Mouse (Mus musculus): ENCODE measurements around the gene Fam151b.

Fam151b gene

GRCm38 (mm10) chr13:92483852-92484463 is at the start of gene Fam151b:
Gene Fam151b (minus strand): TSS chr13:92484015.
- 3% methylated on average over 19 of the region's 19 CpGs for WGBS

DNA sequence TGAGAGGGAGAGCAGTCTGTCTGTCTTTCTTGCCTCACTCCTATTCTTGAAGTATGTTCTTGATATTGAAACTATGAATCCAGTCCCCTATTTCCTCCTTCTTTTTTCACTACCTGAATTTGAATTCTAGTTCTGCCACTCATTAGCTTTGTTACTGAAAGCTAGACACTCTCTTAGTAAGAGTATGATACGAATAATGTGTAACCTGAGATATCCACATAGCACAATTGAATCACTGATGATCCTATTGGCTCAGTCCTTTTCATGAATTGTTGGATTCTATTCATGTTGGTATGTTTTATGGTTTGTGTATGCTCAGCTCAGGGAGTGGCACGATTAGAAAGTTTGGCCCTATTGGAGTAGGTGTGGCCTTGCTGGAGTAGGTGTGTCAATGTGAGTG is 48.4 kb upstream of the Fam151b start:
- 68% methylated on average over 2 of the region's 2 CpGs for WGBS

- 3% methylated on average over 15 of the region's 15 CpGs for WGBS
Observed at GRCm38 (mm10) chr13:92531237-92531636, 47.4 kb upstream of the Fam151b start.

- WGBS, result under 1% methylated on average over 46 of the region's 46 CpGs
Observed at GRCm38 (mm10) chr13:92530721-92531211, 47.0 kb upstream of the Fam151b start, which contains the start of gene Zfyve16. Gene Zfyve16 (minus strand): TSS chr13:92530868.

DNA sequence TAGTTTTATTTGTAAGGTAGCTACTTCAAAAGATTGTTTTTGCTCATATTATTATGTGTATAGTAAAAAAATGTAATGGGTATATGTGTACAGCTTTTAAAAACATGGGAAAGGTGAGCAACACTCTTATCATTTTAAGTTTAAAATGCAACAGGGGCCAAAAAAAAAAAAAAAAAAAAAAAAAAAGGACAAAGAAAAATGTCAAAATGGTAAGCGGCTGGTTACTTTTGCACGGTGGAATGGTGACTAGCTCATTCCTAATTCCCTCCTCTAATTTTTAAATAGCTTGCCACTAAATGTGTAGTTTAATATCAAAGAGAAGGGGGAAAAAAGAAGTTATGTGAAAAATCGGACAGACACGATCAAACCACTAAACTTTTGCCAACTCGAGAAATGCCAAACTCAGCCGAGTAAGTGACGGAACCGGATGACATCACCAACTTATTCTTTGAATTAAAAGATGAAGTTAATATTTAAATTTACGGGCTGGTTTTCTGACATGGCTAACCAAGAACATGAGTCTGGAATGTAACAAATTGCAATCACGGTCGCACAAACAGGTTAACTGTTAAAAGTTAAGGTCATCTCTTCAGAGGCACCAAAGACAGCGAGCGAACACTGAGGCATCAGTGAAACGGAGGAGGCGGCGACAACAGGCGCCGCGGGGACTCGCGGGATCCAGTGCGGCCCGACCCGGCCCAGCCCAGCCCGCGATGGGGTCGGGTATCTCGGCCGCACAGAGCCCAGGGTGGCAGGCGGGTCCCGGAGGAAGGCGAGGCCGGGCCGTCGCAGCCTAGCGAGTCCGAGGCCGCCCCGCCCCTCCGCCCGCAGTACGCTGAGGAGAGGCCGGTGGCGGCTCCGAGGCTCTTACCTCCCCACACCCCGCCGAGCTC is 46.3 kb upstream of the Fam151b start:
- WGBS, result under 1% methylated on average over 47 of the region's 47 CpGs

DNA sequence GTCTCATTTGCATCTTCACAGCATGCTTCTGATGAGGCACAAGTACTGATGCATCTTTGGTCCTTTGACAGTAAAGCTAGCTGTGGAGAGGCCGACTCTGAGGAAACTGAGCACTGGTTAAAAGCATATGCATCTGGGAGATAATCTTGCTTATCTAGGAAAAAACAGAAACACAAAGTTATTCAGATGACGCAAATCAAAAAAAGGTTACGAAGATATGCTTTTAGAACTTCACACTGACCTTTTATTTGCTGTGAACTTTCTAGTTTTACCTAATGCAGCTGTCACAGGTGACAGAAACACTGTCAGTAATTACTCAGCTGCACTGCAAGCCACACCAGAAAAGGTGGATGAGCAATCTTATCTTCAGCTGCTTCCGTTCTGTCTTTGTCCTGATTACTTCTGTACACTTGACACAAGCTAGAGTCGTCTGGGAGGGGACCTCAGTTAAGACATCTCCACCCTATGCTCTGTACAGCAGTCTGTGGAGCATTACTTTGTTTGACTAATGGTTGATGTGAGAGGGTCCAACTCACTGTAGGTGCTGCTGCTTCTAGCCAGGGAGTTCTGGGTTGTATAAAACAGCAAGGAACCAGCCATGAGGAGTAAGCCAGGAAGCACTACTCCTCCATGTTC is 39.5 kb upstream of the Fam151b start:
- 90% methylated on average over 5 of the region's 5 CpGs for WGBS

GRCm38 (mm10) chr13:92504871-92505270 is 21.1 kb upstream of the Fam151b start:
- WGBS, result 87% methylated on average over 12 of the region's 12 CpGs

- 65% methylated on average over 1 of the region's 1 CpGs for WGBS
Observed at GRCm38 (mm10) chr13:92491923-92492322, 8.1 kb upstream of the Fam151b start.

- WGBS, result 42% methylated on average over 4 of the region's 4 CpGs
Observed at GRCm38 (mm10) chr13:92490817-92491216, 7.0 kb upstream of the Fam151b start.

DNA sequence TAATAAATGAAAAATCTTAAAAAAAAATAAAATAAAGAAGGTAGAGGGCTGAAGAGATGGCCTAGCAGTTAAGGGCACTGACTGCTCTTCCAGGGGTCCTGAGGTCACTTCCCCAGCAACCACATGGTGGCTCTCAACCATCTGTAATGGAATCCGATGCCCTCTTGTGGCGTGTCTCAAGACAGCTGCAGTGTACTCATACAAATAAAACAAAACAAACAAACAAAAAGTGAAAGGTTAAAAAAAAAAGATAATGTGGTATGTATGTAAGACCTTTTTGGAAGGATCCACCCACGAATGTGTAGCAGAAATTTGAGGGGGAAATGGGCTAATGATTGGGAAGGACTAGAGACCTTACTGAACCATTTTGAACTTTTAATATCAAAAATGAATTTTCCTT is 467 bp downstream of the Fam151b start:
- WGBS, result 5% methylated on average over 3 of the region's 3 CpGs

GRCm38 (mm10) chr13:92470151-92470550 is 13.7 kb downstream of the Fam151b start:
- 85% methylated on average over 2 of the region's 2 CpGs for WGBS

DNA sequence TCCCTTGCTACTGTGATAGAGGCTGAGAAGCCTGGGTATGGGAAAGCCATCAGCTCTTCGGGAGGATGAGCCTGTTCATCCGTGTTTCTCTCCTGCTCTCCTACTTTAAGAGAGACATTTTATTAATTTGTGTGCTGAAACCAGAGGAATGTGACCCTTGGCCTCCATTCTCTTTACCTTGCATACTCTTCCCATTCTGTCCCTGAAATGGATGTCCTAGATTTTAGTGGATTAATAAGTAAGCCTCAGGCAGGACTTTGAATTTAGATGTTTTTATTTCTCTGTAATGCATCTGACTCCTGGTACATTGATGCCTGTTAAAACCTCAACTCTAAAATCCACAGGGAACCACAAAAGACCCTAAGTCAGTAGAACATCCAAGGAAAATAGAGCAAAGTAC is 14.4 kb downstream of the Fam151b start:
- 80% methylated on average over 2 of the region's 2 CpGs for WGBS

GRCm38 (mm10) chr13:92467891-92468290 is 15.9 kb downstream of the Fam151b start:
- WGBS, result 82% methylated on average over 9 of the region's 9 CpGs

GRCm38 (mm10) chr13:92464698-92465097 is 19.1 kb downstream of the Fam151b start:
- 89% methylated on average over 3 of the region's 3 CpGs for WGBS

- 95% methylated on average over 7 of the region's 7 CpGs for WGBS
Observed at GRCm38 (mm10) chr13:92446872-92447271, 36.9 kb downstream of the Fam151b start.

- WGBS, result 75% methylated on average over 13 of the region's 13 CpGs
Observed at GRCm38 (mm10) chr13:92440286-92440685, 43.5 kb downstream of the Fam151b start.

DNA sequence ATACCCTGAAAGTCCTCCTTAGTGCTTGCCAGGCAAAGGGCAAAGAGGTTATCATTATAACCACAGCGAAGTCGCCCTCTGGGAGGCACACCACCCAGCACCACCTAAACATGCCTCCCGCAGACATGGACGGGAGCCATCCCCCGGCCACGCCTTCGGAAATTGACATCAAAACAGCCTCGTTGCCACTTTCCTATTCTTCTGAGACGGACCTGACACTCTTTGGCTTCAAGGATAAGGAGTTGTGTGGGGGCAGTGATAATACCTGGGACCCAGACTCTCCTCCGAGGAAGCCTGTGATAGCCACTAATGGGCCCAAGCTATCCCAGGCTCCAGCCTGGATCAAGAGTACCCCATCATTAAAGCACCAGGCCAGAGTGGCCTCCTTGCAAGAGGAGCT is 45.2 kb downstream of the Fam151b start:
- 93% methylated on average over 10 of the region's 10 CpGs for WGBS

DNA sequence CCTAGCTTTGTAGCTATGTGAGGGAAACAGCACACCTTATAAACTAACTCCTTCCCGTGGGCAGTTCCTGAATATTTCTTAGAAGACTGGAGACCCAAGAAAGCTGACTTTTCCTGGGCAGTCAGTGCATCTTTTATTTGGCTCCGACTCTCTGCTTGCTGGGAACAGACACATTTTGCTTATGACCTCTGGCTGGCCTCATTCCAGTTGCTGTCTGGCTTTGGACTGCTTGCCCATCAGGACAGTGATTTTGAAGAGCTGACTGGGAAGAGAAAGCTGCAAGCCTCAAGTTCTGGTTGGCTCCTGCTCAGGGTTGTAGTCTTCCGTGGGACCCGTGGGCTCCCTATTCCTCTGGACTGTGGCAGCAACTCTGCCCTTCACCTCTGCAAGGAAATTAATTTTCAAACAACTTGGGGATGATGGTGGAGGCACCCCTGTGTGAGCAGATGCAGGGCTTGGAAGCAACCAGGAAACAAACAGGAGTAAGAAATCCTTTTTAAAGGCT is 56.4 kb downstream of the Fam151b start:
- 46% methylated on average over 4 of the region's 4 CpGs for WGBS

DNA sequence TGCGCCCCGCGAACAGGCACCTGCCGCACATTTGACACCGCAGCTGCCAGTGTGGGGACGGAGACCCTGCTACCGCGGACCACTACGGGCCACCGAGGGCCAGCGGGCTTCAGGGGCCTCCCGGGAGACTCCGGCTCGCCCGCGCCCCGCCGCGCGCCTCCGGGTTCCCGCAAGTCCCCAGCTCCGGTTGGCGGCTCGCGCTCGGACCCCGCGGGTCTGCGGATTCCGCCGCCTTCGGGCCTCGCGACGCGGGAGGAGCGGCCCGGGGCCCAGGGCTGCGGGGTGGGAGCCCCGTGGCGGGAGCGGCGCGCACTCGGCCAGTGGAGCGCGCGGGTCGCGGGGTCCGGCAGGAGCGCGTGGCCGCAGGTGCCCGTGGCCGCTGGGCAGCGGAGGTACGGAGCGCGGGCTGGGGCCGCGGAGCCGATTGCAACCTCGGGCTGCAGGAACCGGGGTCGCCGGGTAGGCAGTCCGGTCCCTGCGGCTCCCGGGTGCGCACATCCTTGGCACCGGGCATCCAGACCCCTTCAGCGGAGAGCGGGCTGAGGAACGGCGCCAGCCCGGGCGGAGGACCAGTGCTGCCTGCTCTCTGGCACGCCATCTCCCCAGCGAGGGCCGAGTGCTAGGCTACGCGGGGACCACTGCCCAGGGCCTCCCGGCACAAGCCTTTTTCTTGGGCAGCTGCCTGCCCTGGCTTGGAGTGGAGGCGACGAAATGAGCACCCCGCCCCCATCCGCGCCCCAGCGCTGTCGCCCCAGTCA is 57.3 kb downstream of the Fam151b start:
- under 1% methylated on average over 92 of the region's 92 CpGs for WGBS

DNA sequence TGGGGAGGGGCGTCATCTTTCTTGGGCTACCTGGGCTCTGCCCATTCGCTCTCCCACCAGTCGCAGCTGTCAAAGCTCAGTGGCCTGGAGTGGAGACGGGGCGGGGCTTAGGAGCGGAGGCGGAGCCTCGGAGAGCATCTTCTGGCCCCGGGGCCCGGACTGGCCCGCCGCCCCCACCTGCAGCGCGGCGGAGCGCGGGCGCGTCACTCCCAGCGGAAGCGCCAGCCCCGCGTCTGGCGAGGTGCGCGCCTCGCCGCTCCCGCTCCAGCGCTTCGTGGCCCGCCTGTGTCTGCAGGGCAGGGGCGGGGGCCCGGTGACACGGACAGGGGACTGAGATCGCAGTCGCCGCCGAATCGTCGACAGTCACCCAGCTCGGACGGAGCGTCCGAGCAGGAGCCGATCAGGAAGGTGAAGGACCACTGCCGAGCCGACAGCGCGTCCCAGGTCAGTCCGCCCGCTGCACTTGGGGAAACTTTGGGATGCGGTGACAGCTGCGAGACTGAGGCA is 58.0 kb downstream of the Fam151b start, which contains the start of gene Ankrd34b:
Gene Ankrd34b (plus strand): TSS at position 139 of the 507 bp plus-strand sequence.
- WGBS, result under 1% methylated on average over 54 of the region's 54 CpGs

- 46% methylated on average over 3 of the region's 3 CpGs for WGBS
Observed at GRCm38 (mm10) chr13:92423711-92424110, 60.1 kb downstream of the Fam151b start.
